Mouse (Mus musculus): Measurements from ENCODE around the gene Pgs1. TPM values are rescaled to one million over a fixed set of nuclear protein-coding genes. Genes with fewer than 3 reads are reported as not detected.

Gene Pgs1
- polyA plus RNA-seq, 1 experiment from 2014 or later = 29.6 TPM

- H3K9me3 ChIP-seq (replicated peaks; ENCODE audit: low read length) = no peaks in the 10 kb centered on the region
- TF ChIP-seq CTCF (IDR thresholded peaks at IDR 0.05; ENCODE audit: low read depth) = no peak
Measured at GRCm38 (mm10) chr11:117983770-117984169, 2.3 kb upstream of the Pgs1 start.

GRCm38 (mm10) chr11:117987032-117987451 lies 950 bp downstream of the Pgs1 start:
- Histone ChIP-seq H3K4me2 (ENCODE audit: low read length) (peak overlapping the region; percentile 84), H3K27me3 (ENCODE audit: insufficient read depth, low read length) (no peaks in the 10 kb centered on the region), H3K9ac (ENCODE audit: low read depth, low read length) (peak overlapping the region; percentile 92), H3K27ac (peak overlapping the region; percentile 73), H3K9me3 (replicated peaks; ENCODE audit: low read length) (no peaks in the 10 kb centered on the region), H3K4me1 (replicated peaks; ENCODE audit: insufficient read depth, low read length) (peaks cover 19% of the 10 kb centered on the region; the same call in 1 of the 2 replicates), H3K4me3 (replicated peaks; ENCODE audit: low read depth, low read length) (peak overlapping the region; percentile 90), H3K36me3 (ENCODE audit: insufficient read depth, low read length) (no peaks in the 10 kb centered on the region)
- ATAC-seq (replicated peaks; ENCODE audit: low FRiP score, low read depth) = peak; percentile 59
- TF ChIP-seq CTCF (IDR thresholded peaks at IDR 0.05; ENCODE audit: low read depth) = no peak
- DNase-seq (ENCODE audit: low spot score) = no peak
- WGBS = under 1% methylated on average over 32 of the region's 32 CpGs

More at GRCm38 (mm10) chr11:117983770-117984169, 2.3 kb upstream of the Pgs1 start:
- H3K27me3 ChIP-seq (ENCODE audit: insufficient read depth, low read length) = no peaks in the 10 kb centered on the region
- ATAC-seq (replicated peaks; ENCODE audit: low FRiP score, low read depth) (no peak), DNase-seq (ENCODE audit: low spot score) (no peak)
- no peak overlapping the region for H3K4me3 ChIP-seq (replicated peaks; ENCODE audit: low read depth, low read length)
- peaks cover 12% of the 10 kb centered on the region; the same call in 1 of the 2 replicates for H3K4me1 ChIP-seq (replicated peaks; ENCODE audit: insufficient read depth, low read length)
- H3K4me2 ChIP-seq (ENCODE audit: low read length) = no peak overlapping the region
- H3K36me3 ChIP-seq (ENCODE audit: insufficient read depth, low read length) = no peaks in the 10 kb centered on the region
- 65% methylated on average over 7 of the region's 7 CpGs for WGBS
- H3K27ac ChIP-seq = no peak overlapping the region
- H3K9ac ChIP-seq (ENCODE audit: low read depth, low read length) = no peak overlapping the region

DNA sequence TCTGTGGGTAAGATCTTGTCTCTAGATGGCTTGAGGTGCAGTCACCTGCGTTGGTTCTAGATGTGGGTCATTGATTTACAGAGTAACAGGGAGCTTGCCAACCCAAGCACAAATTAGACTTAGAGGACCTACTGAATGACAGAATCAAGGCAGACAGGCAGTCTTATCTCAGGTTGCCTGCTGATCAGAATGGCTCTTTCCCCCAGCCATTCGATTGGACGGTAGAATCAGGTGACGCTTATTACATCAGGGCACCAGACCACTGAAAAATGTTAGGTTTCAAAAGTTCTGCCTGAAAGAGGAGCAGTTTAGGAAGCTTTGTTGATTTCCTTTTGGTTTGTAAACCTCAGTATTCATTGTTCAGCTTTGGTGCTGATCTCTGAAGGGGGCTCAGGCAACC lies 1.9 kb downstream of the Pgs1 start:
- Histone ChIP-seq H3K36me3 (ENCODE audit: insufficient read depth, low read length) (no peaks in the 10 kb centered on the region), H3K4me3 (replicated peaks; ENCODE audit: low read depth, low read length) (peak overlapping the region; percentile 90; the same call in 1 of the 2 replicates), H3K9me3 (replicated peaks; ENCODE audit: low read length) (no peaks in the 10 kb centered on the region), H3K4me1 (replicated peaks; ENCODE audit: insufficient read depth, low read length) (peaks cover 22% of the 10 kb centered on the region; the same call in 1 of the 2 replicates), H3K27me3 (ENCODE audit: insufficient read depth, low read length) (no peaks in the 10 kb centered on the region), H3K4me2 (ENCODE audit: low read length) (peak overlapping the region; percentile 84), H3K9ac (ENCODE audit: low read depth, low read length) (0 out of 2 replicates have a peak overlapping the region, but pooled peaks have one; percentile 92), H3K27ac (no peak overlapping the region)
- no peak for TF ChIP-seq CTCF (IDR thresholded peaks at IDR 0.05; ENCODE audit: low read depth)
- 57% methylated on average over 4 of the region's 4 CpGs for WGBS
- ATAC-seq (replicated peaks; ENCODE audit: low FRiP score, low read depth) = no peak
- DNase-seq (ENCODE audit: low spot score) = no peak

DNA sequence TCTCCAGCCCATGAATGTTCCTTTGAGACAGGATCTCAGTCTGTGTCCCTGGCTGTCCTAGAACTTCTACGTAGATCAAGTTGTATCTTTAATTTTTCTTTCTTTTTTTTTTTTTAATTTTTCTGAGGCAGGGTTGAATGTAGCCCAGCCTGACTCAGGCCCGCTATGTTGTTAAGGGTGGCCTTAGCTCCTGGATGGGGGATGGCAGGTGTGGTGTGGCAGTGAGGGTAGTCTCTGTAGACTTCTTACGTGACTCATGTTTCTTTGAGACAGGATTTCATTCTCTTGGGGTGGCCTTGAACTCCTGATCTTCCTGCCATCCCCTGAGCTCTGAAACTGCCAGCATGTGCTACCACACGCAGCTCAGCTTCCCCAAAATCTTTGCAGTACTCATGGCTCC lies 3.1 kb downstream of the Pgs1 start:
- Histone ChIP-seq H3K9me3 (replicated peaks; ENCODE audit: low read length) (no peaks in the 10 kb centered on the region), H3K27me3 (ENCODE audit: insufficient read depth, low read length) (no peaks in the 10 kb centered on the region), H3K4me3 (replicated peaks; ENCODE audit: low read depth, low read length) (no peak overlapping the region), H3K27ac (no peak overlapping the region), H3K4me1 (replicated peaks; ENCODE audit: insufficient read depth, low read length) (peaks cover 32% of the 10 kb centered on the region; the same call in 1 of the 2 replicates), H3K4me2 (ENCODE audit: low read length) (no peak overlapping the region), H3K36me3 (ENCODE audit: insufficient read depth, low read length) (no peaks in the 10 kb centered on the region), H3K9ac (ENCODE audit: low read depth, low read length) (no peak overlapping the region)
- TF ChIP-seq CTCF (IDR thresholded peaks at IDR 0.05; ENCODE audit: low read depth) = no peak
- WGBS = 90% methylated on average over 4 of the region's 4 CpGs
- no peak for ATAC-seq (replicated peaks; ENCODE audit: low FRiP score, low read depth)
- DNase-seq (ENCODE audit: low spot score) = no peak

- H3K4me1 ChIP-seq (replicated peaks; ENCODE audit: insufficient read depth, low read length) = peaks cover 38% of the 10 kb centered on the region; the same call in 1 of the 2 replicates
- no peak overlapping the region for H3K9ac ChIP-seq (ENCODE audit: low read depth, low read length)
- peak; percentile 50 for TF ChIP-seq CTCF (IDR thresholded peaks at IDR 0.05; ENCODE audit: low read depth)
- no peak for ATAC-seq (replicated peaks; ENCODE audit: low FRiP score, low read depth)
- DNase-seq (ENCODE audit: low spot score) = no peak
- H3K9me3 ChIP-seq (replicated peaks; ENCODE audit: low read length) = no peaks in the 10 kb centered on the region
- H3K27ac ChIP-seq = no peak overlapping the region
- no peaks in the 10 kb centered on the region for H3K27me3 ChIP-seq (ENCODE audit: insufficient read depth, low read length)
- WGBS = 44% methylated on average over 10 of the region's 10 CpGs
- no peak overlapping the region for H3K4me3 ChIP-seq (replicated peaks; ENCODE audit: low read depth, low read length)
- H3K36me3 ChIP-seq (ENCODE audit: insufficient read depth, low read length) = no peaks in the 10 kb centered on the region
- no peak overlapping the region for H3K4me2 ChIP-seq (ENCODE audit: low read length)
Measured at GRCm38 (mm10) chr11:117989926-117990325, 3.8 kb downstream of the Pgs1 start.

- Histone ChIP-seq H3K9ac (ENCODE audit: low read depth, low read length) (no peak overlapping the region), H3K9me3 (replicated peaks; ENCODE audit: low read length) (no peaks in the 10 kb centered on the region), H3K4me1 (replicated peaks; ENCODE audit: insufficient read depth, low read length) (peaks cover 44% of the 10 kb centered on the region; the same call in 1 of the 2 replicates), H3K4me2 (ENCODE audit: low read length) (no peak overlapping the region), H3K4me3 (replicated peaks; ENCODE audit: low read depth, low read length) (no peak overlapping the region), H3K36me3 (ENCODE audit: insufficient read depth, low read length) (no peaks in the 10 kb centered on the region), H3K27ac (no peak overlapping the region), H3K27me3 (ENCODE audit: insufficient read depth, low read length) (no peaks in the 10 kb centered on the region)
- no peak for DNase-seq (ENCODE audit: low spot score)
- no peak for ATAC-seq (replicated peaks; ENCODE audit: low FRiP score, low read depth)
- WGBS = 59% methylated on average over 9 of the region's 9 CpGs
- TF ChIP-seq CTCF (IDR thresholded peaks at IDR 0.05; ENCODE audit: low read depth) = no peak
Measured at GRCm38 (mm10) chr11:117991502-117992470, 5.7 kb downstream of the Pgs1 start.

Data from kidney, postnatal 0 days (tissue).